Mouse (Mus musculus) midbrain, embryonic 11.5 days (tissue): Measurements from ENCODE around the gene Zkscan1. TPM values are rescaled to one million over a fixed set of nuclear protein-coding genes. Genes with fewer than 3 reads are reported as not detected.
"Not testable (repeated sequence)": the region's sequence is repeated elsewhere in the genome, so short reads cannot be mapped to it uniquely, and the experiment has no call there.

Experiments used
- ATAC-seq: fragments of 200-750 bp; cut with Nextera tagmentation; 2 replicates; pipeline ENCODE4 v1.8.0; 2017; ENCODE audit warnings: moderate TSS enrichment, moderate library complexity; ENCODE audit not compliant: low FRiP score
- DNase-seq: peaks from one replicate; pipeline ENCODE4 v3.0.0; 2015; ENCODE audit warnings: low spot score; ENCODE audit errors: missing footprints
- H3K27ac ChIP-seq: fragments of 300-500 bp; sonication (generic); 2 replicates; pipeline ENCODE4 v1.5.1; 2014; ENCODE audit warnings: low read depth, low read length
- H3K27me3 ChIP-seq: fragments of 300-500 bp; sonication (generic); 2 replicates; pipeline ENCODE4 v1.6.1; 2014; ENCODE audit warnings: mild to moderate bottlenecking, low read length, moderate library complexity, mixed read lengths; ENCODE audit not compliant: control insufficient read depth, insufficient read depth
- H3K36me3 ChIP-seq: fragments of 300-500 bp; sonication (generic); 2 replicates; pipeline ENCODE4 v1.6.1; 2014; ENCODE audit warnings: mild to moderate bottlenecking, low read length, moderate library complexity, mixed read lengths; ENCODE audit not compliant: control insufficient read depth, insufficient read depth
- H3K4me1 ChIP-seq: fragments of 300-500 bp; sonication (generic); 2 replicates; pipeline ENCODE4 v1.6.1; 2014; ENCODE audit warnings: low read length; ENCODE audit not compliant: control insufficient read depth, insufficient read depth
- H3K4me2 ChIP-seq: fragments of 300-500 bp; sonication (generic); 2 replicates; pipeline ENCODE4 v1.6.1; 2014; ENCODE audit warnings: mild to moderate bottlenecking, moderate library complexity
- H3K4me3 ChIP-seq: fragments of 300-500 bp; sonication (generic); 2 replicates; pipeline ENCODE4 v1.5.1; 2014; ENCODE audit warnings: low read depth, low read length
- H3K9ac ChIP-seq: fragments of 300-500 bp; sonication (generic); 2 replicates; pipeline ENCODE4 v1.6.1; 2014; ENCODE audit warnings: low read length
- H3K9me3 ChIP-seq: fragments of 300-500 bp; sonication (generic); 2 replicates; pipeline ENCODE4 v1.6.1; 2016; ENCODE audit warnings: low read length; ENCODE audit not compliant: control insufficient read depth
- WGBS: fragments of 180-500 bp; shearing (Covaris S2); extraction: QIAGEN DNeasy Blood & Tissue Kit; methylation state at CpG from one replicate; pipeline ENCODE4 v1.1.7; 2014; 5-methylcytosine and 5-hydroxymethylcytosine counted together
- polyA plus RNA-seq: library from polyadenylated mRNA; unstranded; fragments of >200 nt; fragmentation: Nextera tagmentation; extraction: Ambion mirVana; gene quantifications from 2 replicates; pipeline ENCODE4 v1.2.1, GENCODE M21; 2014

The Zkscan1 gene
- polyA plus RNA-seq, 1 experiment from 2014 or later, result 39.1 TPM

DNA sequence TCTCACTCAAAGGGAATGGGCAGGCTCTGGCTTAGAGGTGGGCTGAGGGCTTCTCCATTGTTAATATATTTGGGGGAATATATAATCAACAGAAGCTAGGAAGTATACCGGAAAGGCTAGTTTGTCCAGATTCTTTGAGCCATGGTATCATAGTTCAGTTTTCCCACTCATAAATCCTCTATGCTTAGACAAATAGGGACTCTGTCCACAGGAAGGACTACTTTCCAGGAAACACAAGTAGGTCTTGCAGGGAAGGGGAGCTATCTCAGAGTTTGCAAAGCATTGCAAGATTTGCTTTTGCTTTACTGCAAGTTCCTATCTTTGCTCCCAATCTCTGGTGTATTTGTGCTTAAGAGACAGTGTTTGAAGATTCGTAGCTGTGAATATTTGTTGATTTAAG lies 20.1 kb downstream of the Zkscan1 start:
- H3K9me3 ChIP-seq, result no peaks in the 10 kb centered on the region
- DNase-seq (no peak), ATAC-seq (no peak)
- no peak overlapping the region for H3K4me3 ChIP-seq
- H3K27me3 ChIP-seq, result no peaks in the 10 kb centered on the region
- no peaks in the 10 kb centered on the region for H3K4me1 ChIP-seq
- 87% methylated on average over 2 of the region's 2 CpGs for WGBS
- no peak overlapping the region for H3K27ac ChIP-seq
- peaks cover 21% of the 10 kb centered on the region for H3K36me3 ChIP-seq
- no peak overlapping the region for H3K4me2 ChIP-seq
- no peak overlapping the region for H3K9ac ChIP-seq

DNA sequence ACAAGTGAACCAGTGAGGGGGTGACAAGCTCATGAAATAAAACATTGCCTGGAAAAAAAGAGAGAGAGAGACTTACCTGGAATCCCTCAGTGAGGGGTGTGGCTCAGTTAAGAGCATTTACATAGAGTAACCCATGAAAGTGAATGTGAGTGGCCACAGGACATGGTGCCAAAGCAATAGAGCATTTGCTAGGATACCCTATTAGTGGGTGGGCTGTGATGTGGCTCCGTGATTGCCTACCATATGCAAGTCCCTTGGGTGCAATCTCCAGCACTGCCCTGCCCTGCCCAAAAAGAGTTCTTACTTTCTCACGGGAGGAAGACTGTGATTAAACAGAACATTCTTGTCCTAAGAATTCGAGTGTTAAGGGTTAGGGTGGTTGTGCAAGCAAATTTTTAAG lies 22.2 kb downstream of the Zkscan1 start:
- no peak for ATAC-seq
- no peak overlapping the region for H3K4me2 ChIP-seq
- peaks cover 10% of the 10 kb centered on the region for H3K36me3 ChIP-seq
- H3K4me3 ChIP-seq, result no peak overlapping the region
- DNase-seq, result no peak
- no peaks in the 10 kb centered on the region for H3K4me1 ChIP-seq
- H3K9me3 ChIP-seq, result no peaks in the 10 kb centered on the region
- H3K27ac ChIP-seq, result no peak overlapping the region
- WGBS, result 61% methylated on average over 3 of the region's 3 CpGs
- no peak overlapping the region for H3K9ac ChIP-seq
- H3K27me3 ChIP-seq, result no peaks in the 10 kb centered on the region

DNA sequence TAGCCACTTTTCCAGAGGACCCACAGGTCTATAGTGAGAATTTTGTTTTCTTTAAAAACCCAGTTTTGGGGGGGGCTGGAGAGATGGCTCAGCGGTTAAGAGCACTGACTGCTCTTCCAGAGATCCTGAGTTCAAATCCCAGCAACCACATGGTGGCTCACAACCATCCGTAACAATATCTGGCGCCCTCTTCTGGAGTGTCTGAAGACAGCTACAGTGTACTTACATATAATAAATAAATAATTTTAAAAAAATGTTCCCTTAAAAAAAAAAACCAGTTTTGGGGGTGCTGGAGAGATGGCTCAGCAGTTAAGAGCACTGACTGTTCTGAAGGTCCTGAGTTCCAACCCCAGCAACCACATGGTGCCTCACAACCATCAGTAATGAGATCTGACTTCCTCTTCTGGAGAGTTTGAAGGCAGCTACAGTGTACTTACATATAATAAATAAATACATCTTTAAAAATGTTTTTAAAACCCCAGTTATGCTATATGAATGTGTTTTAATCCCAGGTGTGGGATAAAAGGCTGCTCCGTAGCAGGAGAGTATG lies 25.0 kb downstream of the Zkscan1 start:
- not testable (repeated sequence) for H3K27me3 ChIP-seq, H3K9me3 ChIP-seq, H3K4me2 ChIP-seq, DNase-seq, H3K27ac ChIP-seq, H3K9ac ChIP-seq, H3K36me3 ChIP-seq, H3K4me1 ChIP-seq, H3K4me3 ChIP-seq, ATAC-seq
- 55% methylated on average over 3 of the region's 4 CpGs for WGBS

DNA sequence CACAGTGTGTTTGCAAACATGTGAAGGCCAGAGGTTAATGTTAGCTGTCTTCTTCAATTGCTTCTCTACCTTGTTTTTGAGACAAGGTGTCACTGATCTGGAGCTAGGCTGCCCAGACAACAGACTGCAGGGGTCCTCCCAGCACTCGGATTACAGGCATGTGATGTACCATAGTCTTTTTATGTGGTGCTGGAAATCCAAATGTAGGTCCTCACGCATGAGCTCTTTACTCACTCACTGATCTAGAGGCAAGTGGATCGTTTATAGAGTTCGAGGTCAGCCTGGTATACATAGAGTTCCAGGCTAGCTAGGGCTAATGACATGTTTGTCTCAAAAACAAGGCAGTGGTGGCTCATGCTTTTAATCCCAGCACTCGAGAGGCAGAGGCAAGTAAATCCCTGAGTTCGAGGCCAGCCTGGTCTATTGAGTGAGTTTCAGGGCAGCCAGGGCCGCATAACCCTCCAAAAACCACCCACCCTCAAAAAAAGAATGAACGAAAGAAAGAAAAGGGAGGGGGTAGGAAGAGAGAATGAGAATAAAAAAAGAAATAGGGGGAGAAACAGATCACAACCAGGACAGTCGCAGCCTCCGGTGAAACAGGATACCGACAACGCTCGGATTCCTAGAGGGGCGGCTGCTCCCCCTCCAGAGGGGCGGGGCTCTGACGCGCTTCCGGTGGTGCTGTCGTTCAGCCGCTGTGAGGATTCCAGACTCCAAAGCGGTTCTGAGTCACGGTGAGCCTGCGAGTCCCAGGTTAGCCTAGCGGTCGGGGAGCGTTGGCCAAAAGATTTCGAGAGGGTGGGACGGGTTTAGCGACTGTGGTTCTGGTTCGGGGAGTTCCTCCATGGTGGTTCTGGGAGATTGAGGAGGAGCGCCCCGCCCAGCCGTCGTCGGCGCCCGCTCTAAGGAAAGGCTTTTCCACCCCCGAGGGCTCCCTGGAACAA lies 31.6 kb downstream of the Zkscan1 start, which contains the start of gene Zscan21:
Gene Zscan21, plus strand, starts transcription at position 649 of the 944 bp plus-strand sequence.
- 7% methylated on average over 38 of the region's 38 CpGs for WGBS
- Histone ChIP-seq H3K36me3 (peaks cover 4% of the 10 kb centered on the region; the same call in 1 of the 2 replicates), H3K27me3 (no peaks in the 10 kb centered on the region), H3K4me1 (peaks cover 7% of the 10 kb centered on the region), H3K4me2 (peak within 1 kb of the TSS; percentile 65), H3K9ac (peak within 1 kb of the TSS; percentile 74), H3K9me3 (no peaks in the 10 kb centered on the region), H3K27ac (peak within 1 kb of the TSS; percentile 60), H3K4me3 (peak within 1 kb of the TSS; percentile 68)
- ATAC-seq (peak; percentile 97), DNase-seq (peak; percentile 99)

DNA sequence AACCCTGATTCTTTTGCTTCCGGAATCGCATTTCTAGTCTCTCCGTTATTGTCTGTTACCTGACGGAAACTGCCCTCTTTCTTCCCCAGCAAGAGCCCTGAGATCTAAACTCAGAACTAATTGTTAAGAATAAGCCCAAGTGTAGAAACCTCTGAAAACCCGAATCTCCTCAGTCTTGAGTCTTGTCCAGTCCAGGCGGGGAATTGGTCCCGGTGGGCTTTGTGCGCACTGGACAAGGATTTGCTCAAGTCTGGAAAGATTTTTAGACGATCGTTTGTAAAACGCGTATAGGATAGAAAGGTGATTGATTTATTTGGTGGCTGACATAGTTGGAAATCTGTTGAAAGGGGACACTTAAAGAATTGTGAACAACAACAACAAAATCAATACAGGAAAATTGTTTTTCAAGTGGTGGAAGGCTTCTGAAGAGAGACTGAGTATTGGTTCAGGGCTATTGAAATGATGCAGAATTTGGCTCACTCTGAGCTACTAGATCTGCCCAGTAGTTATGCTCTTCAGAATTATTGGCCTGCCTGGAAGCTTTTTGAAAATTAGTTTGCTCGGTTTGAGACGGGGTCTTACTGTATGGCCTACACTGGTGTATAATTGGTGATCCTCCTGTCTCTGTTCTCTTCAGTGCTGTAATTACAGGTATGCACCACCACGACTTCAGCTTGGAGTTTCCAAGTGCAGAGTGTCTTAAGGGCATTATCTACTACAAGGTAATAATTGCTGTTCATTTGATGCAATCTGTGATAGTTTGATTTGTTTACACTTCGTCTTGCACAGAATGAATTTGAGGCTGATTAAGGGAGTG lies 32.5 kb downstream of the Zkscan1 start:
- Histone ChIP-seq H3K4me2 (peak overlapping the region; percentile 65), H3K9ac (peak overlapping the region; percentile 74), H3K4me3 (peak overlapping the region; percentile 68), H3K9me3 (no peaks in the 10 kb centered on the region), H3K27me3 (no peaks in the 10 kb centered on the region), H3K27ac (peak overlapping the region; percentile 60), H3K4me1 (peaks cover 7% of the 10 kb centered on the region), H3K36me3 (peaks cover 4% of the 10 kb centered on the region; the same call in 1 of the 2 replicates)
- DNase-seq (peak; percentile 90), ATAC-seq (peak; percentile 66)
- 15% methylated on average over 16 of the region's 16 CpGs for WGBS

DNA sequence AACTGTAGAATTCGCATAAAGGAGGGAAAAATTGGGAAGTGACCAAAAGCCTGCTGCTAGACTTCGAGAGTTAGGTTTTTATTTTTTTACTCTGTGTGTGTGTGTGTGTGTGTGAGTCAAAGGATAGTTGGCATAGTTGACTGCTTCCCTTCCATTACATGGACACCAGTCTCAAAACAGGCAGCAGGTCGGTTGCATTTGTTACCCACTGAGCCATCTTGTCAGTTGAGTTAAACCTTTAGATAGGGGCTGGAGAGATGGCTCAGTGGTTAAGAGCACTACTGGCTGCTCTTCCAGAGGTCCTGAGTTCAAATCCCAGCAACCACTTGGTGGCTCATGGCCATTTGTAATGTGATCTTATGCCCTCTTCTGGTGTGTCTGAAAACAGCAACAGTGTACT lies 33.2 kb downstream of the Zkscan1 start:
- Histone ChIP-seq H3K9me3 (no peaks in the 10 kb centered on the region), H3K4me1 (peaks cover 7% of the 10 kb centered on the region), H3K27ac (no peak overlapping the region), H3K4me3 (peak overlapping the region; percentile 68), H3K27me3 (no peaks in the 10 kb centered on the region), H3K4me2 (peak overlapping the region; percentile 65), H3K9ac (no peak overlapping the region; the same call in 1 of the 2 replicates), H3K36me3 (peaks cover 6% of the 10 kb centered on the region; the same call in 1 of the 2 replicates)
- ATAC-seq (no peak), DNase-seq (no peak)
- 87% methylated on average over 3 of the region's 3 CpGs for WGBS

DNA sequence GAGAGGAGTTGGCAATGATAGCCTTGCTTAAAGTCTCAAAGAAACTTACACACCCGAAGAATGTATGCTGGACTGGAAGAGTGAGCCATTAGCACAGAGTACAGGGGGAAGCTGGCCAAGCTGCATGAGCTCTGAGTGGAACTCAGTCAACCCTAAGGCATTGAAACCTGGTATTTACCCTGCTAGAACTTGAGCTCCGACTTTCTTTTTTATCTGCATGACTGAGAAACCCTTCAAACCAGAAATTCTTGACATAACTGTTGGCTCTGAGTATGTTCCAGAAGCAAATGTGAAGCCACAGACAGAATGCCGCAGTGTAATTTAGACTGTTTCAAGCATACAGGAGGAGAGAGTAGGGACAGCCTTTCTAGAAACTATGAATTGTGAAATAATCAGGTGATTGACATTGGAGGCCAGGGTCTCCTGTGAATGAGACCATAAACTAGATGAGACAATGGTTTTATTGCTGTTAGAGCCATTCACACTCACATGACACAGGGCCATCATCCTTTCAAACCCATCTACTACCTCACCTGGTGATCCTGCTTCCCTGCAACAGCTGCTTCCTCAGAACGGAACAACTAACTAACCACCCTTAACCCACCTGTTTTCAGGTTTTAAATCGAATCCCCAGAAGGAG lies 47.7 kb downstream of the Zkscan1 start:
- no peak overlapping the region for H3K27ac ChIP-seq
- 98% methylated on average over 5 of the region's 5 CpGs for WGBS
- no peaks in the 10 kb centered on the region for H3K4me1 ChIP-seq
- H3K9me3 ChIP-seq, result no peaks in the 10 kb centered on the region
- no peaks in the 10 kb centered on the region for H3K27me3 ChIP-seq
- H3K36me3 ChIP-seq, result peaks cover 34% of the 10 kb centered on the region
- H3K4me2 ChIP-seq, result no peak overlapping the region
- no peak overlapping the region for H3K4me3 ChIP-seq
- no peak overlapping the region for H3K9ac ChIP-seq
- no peak for ATAC-seq
- DNase-seq, result no peak

DNA sequence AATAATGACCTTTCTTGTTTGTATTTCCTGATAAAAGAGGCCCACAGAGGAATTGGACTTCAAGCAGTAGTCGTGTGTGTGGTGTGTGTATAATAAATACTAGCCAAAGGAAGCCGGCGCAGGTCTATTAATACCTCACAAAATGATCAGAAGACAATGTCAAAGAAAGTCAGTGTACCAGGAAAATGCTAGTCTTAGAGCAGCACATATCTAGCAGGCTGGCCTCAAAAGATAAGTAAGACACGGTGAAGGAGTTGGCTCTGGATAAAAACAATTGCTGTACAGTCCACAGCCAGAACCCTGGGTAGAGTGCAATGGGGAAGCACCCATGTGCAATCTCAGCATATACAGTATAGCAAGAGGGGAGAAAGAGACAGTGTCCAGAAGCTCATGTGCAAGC lies 52.4 kb downstream of the Zkscan1 start:
- H3K4me1 ChIP-seq, result no peaks in the 10 kb centered on the region
- H3K27me3 ChIP-seq, result no peaks in the 10 kb centered on the region
- WGBS, result 88% methylated on average over 4 of the region's 4 CpGs
- DNase-seq, result no peak
- H3K9me3 ChIP-seq, result no peaks in the 10 kb centered on the region
- no peak overlapping the region for H3K27ac ChIP-seq
- H3K9ac ChIP-seq, result no peak overlapping the region
- peaks cover 16% of the 10 kb centered on the region; the same call in 1 of the 2 replicates for H3K36me3 ChIP-seq
- ATAC-seq, result no peak
- H3K4me2 ChIP-seq, result no peak overlapping the region
- no peak overlapping the region for H3K4me3 ChIP-seq
